Mouse (Mus musculus) ES-E14 (cell line): ENCODE data around the gene Fas. TPM values are rescaled to one million over a fixed set of nuclear protein-coding genes. Genes with fewer than 3 reads are reported as not detected.

Experiments used
- DNase-seq: peaks from one replicate; pipeline ENCODE4 v3.0.0-alpha.2; 2013; ENCODE audit warnings: low read depth, low spot score
- H3K27ac ChIP-seq: 2 replicates; pipeline ENCODE4 v1.5.1; 2012; ENCODE audit warnings: low read depth, mild to moderate bottlenecking, low read length, moderate library complexity, mixed read lengths; ENCODE audit not compliant: poor library complexity, insufficient read depth, severe bottlenecking
- H3K36me3 ChIP-seq: 2 replicates; pipeline ENCODE4 v1.6.1; 2012; ENCODE audit warnings: mild to moderate bottlenecking, low read length, moderate library complexity, mixed read lengths; ENCODE audit not compliant: control insufficient read depth, poor library complexity, insufficient read depth, severe bottlenecking
- H3K4me1 ChIP-seq, 2 experiments: fragments of 150-350 bp in 1 of 2; sonication (generic) in 1 of 2; 2 replicates each; pipeline ENCODE4 v1.6.1; 2012; ENCODE audit warnings: low read length in 2 of 2, mild to moderate bottlenecking in 1 of 2, mixed read lengths in 1 of 2; ENCODE audit not compliant: control insufficient read depth in 2 of 2, insufficient read depth in 2 of 2, poor library complexity in 1 of 2
- H3K4me3 ChIP-seq, 2 experiments: fragments of 150-350 bp in 1 of 2; sonication (generic) in 1 of 2; 2 replicates each; pipeline ENCODE4 v1.5.1; 2012; ENCODE audit warnings: low read length in 2 of 2, low read depth in 1 of 2, mild to moderate bottlenecking in 1 of 2, mixed read lengths in 1 of 2; ENCODE audit not compliant: insufficient read depth in 1 of 2, poor library complexity in 1 of 2, severe bottlenecking in 1 of 2
- H3K9ac ChIP-seq: 2 replicates; pipeline ENCODE4 v1.6.1; 2012; ENCODE audit warnings: low read depth, mild to moderate bottlenecking, low read length, mixed read lengths; ENCODE audit not compliant: poor library complexity, insufficient read depth, severe bottlenecking
- H3K9me3 ChIP-seq: fragments of 150-350 bp; sonication (generic); 2 replicates; pipeline ENCODE4 v1.6.1; 2012; ENCODE audit warnings: low read depth, mild to moderate bottlenecking, low read length; ENCODE audit not compliant: control insufficient read depth, insufficient read depth
- CHD2 ChIP-seq: IDR thresholded peaks from 2 replicates; pipeline ENCODE4 v1.6.1; 2014; ENCODE audit warnings: mild to moderate bottlenecking, low read depth, low read length, inconsistent platforms
- HCFC1 ChIP-seq: IDR thresholded peaks from 2 replicates; pipeline ENCODE4 v1.6.1; 2012; ENCODE audit warnings: low read length, inconsistent platforms, borderline replicate concordance; ENCODE audit not compliant: insufficient read depth
- MAFK ChIP-seq: IDR thresholded peaks from 2 replicates; pipeline ENCODE4 v1.6.1; 2014; ENCODE audit warnings: mild to moderate bottlenecking, low read depth, low read length, inconsistent platforms; ENCODE audit not compliant: insufficient read depth
- ZC3H11A ChIP-seq: IDR thresholded peaks from 2 replicates; pipeline ENCODE4 v1.6.1; 2012; ENCODE audit warnings: low read depth, mild to moderate bottlenecking, inconsistent platforms, low read length, borderline replicate concordance
- ZNF384 ChIP-seq: IDR thresholded peaks from 2 replicates; pipeline ENCODE4 v1.6.1; 2012; ENCODE audit warnings: low read depth, low read length, inconsistent platforms
- in situ Hi-C, 2 experiments: fragments of 600-800 bp; cut with MboI; formaldehyde crosslinking; loops; one replicate each; pipeline ENCODE4 v1.15.1; 2025; ENCODE audit warnings: low sequenced_read_pairs in 2 of 2, inconsistent platforms in 1 of 2; ENCODE audit not compliant: unreplicated experiment in 2 of 2
- total RNA-seq: library from RNA; depleted of rRNA; stranded (reverse); fragments of 300-350 nt; gene quantifications from 2 replicates; pipeline ENCODE4 v1.2.3, GENCODE M21; 2012

Gene Fas
- total RNA-seq, 1 experiment: 3.2 TPM

- in situ Hi-C loops: no loop called here
- Histone ChIP-seq H3K4me1 (no peaks in the 10 kb centered on the region), H3K4me3 (no peak overlapping the region), H3K36me3 (no peaks in the 10 kb centered on the region), H3K9ac (no peak overlapping the region), H3K27ac (no peak overlapping the region), H3K9me3 (no peaks in the 10 kb centered on the region)
- no peak for TF ChIP-seq MAFK
- TF ChIP-seq HCFC1: no peak
- no peak for TF ChIP-seq ZC3H11A
- TF ChIP-seq ZNF384: no peak
- TF ChIP-seq CHD2: no peak
- DNase-seq: no peak
These were observed 5.0 kb downstream of the Fas start for GRCm38 (mm10) chr19:34295442-34295841.

GRCm38 (mm10) chr19:34298531-34298930, 8.1 kb downstream of the Fas start:
- no peak overlapping the region for H3K4me3 ChIP-seq
- H3K9ac ChIP-seq: no peak overlapping the region
- H3K9me3 ChIP-seq: no peaks in the 10 kb centered on the region
- DNase-seq: no peak
- H3K4me1 ChIP-seq: no peaks in the 10 kb centered on the region
- H3K36me3 ChIP-seq: no peaks in the 10 kb centered on the region
- H3K27ac ChIP-seq: no peak overlapping the region
- TF ChIP-seq CHD2: no peak
- no peak for TF ChIP-seq ZNF384
- TF ChIP-seq HCFC1: no peak
- TF ChIP-seq MAFK: no peak
- TF ChIP-seq ZC3H11A: no peak
- in situ Hi-C loops: no loop called here

GRCm38 (mm10) chr19:34299229-34299628, 8.8 kb downstream of the Fas start:
- Histone ChIP-seq H3K4me3 (no peak overlapping the region), H3K9me3 (no peaks in the 10 kb centered on the region), H3K27ac (no peak overlapping the region), H3K4me1 (no peaks in the 10 kb centered on the region), H3K9ac (no peak overlapping the region), H3K36me3 (no peaks in the 10 kb centered on the region)
- no peak for DNase-seq
- in situ Hi-C loops: no loop called here
- TF ChIP-seq MAFK (no peak), CHD2 (no peak), HCFC1 (no peak), ZNF384 (no peak), ZC3H11A (no peak)

GRCm38 (mm10) chr19:34300430-34300829, 10.0 kb downstream of the Fas start:
- no peak for TF ChIP-seq ZNF384
- TF ChIP-seq ZC3H11A: no peak
- no peak for TF ChIP-seq MAFK
- no peak for TF ChIP-seq HCFC1
- no peak for TF ChIP-seq CHD2
- Histone ChIP-seq H3K4me3 (no peak overlapping the region), H3K4me1 (no peaks in the 10 kb centered on the region), H3K36me3 (no peaks in the 10 kb centered on the region), H3K9ac (no peak overlapping the region), H3K9me3 (no peaks in the 10 kb centered on the region), H3K27ac (no peak overlapping the region)
- in situ Hi-C loops: no loop called here
- DNase-seq: no peak

- no peak for TF ChIP-seq MAFK
- TF ChIP-seq CHD2: no peak
- no peak for TF ChIP-seq ZNF384
- no peak for TF ChIP-seq ZC3H11A
- no peak for TF ChIP-seq HCFC1
- no peak for DNase-seq
- Histone ChIP-seq H3K36me3 (no peaks in the 10 kb centered on the region), H3K9ac (no peak overlapping the region), H3K27ac (no peak overlapping the region), H3K4me3 (no peak overlapping the region), H3K9me3 (no peaks in the 10 kb centered on the region), H3K4me1 (no peaks in the 10 kb centered on the region)
- in situ Hi-C loops: no loop called here
These were observed 14.5 kb downstream of the Fas start for GRCm38 (mm10) chr19:34304917-34305316.
